Mouse (Mus musculus): ENCODE measurements around the gene Olfr1136. TPM values are rescaled to one million over a fixed set of nuclear protein-coding genes. Genes with fewer than 3 reads are reported as not detected.

Olfr1136 gene
- not detected in 2 replicates for polyA plus RNA-seq (2015; fragmentation: Nextera tagmentation; extraction: Ambion mirVana)

DNA sequence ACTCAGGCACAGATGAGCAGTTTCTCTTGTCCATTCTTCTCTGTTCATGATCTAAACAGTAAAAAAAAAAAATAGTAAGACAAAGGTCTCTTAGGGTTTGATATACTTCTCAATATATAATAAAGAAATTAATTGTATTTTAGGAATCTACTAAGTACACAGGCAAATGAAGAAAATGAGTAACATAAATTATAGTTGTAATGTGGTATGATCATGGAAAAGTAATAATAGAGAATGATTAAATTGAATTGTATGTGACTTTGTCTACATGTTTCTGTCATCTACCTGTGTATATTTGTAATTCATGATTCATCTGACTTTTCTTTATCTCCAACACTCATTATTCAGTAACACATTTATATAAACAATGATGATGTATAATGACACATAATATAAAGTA is at the start of gene Olfr1136:
Gene Olfr1136 (minus strand): TSS at position 101 of the 400 bp plus-strand sequence.
- no peak within 1 kb of the TSS for H3K4me3 ChIP-seq (replicated peaks)
- no peak within 1 kb of the TSS for H3K4me2 ChIP-seq
- H3K9me3 ChIP-seq (replicated peaks) = no peaks in the 10 kb centered on the region
- no peaks in the 10 kb centered on the region for H3K4me1 ChIP-seq
- no peak within 1 kb of the TSS for H3K27ac ChIP-seq
- no peaks in the 10 kb centered on the region for H3K27me3 ChIP-seq
- H3K36me3 ChIP-seq = no peaks in the 10 kb centered on the region
- no peak within 1 kb of the TSS for H3K9ac ChIP-seq
- no peak for ATAC-seq (replicated peaks; ENCODE audit: low FRiP score)

DNA sequence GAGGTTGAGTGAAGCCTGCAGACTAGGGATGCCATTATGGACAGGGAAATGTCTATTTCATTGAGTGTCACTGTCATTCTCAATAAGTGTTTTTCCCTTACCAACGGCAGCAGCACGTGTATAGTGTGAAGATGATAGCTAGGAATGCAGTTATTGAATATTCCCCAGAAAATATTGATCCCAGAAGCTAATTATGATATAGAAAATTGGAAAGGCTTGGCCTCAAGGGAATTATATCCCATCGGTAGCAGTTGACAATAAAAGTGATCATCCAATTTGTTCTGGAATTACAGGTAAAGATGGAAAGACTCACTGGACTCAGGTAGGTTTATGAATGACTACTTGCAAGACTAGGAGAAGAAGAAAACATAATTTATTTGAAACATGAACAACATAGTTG is 49.7 kb upstream of the Olfr1136 start, which contains the start of gene Olfr1140:
Gene Olfr1140 (plus strand): TSS at position 301 of the 400 bp plus-strand sequence.
- Histone ChIP-seq H3K36me3 (no peaks in the 10 kb centered on the region), H3K9ac (no peak within 1 kb of the TSS), H3K4me1 (no peaks in the 10 kb centered on the region), H3K27ac (no peak within 1 kb of the TSS), H3K27me3 (no peaks in the 10 kb centered on the region), H3K4me2 (no peak within 1 kb of the TSS), H3K9me3 (replicated peaks) (no peaks in the 10 kb centered on the region), H3K4me3 (replicated peaks) (no peak within 1 kb of the TSS)
- WGBS = 74% methylated on average over 3 of the region's 3 CpGs
- ATAC-seq (replicated peaks; ENCODE audit: low FRiP score) = no peak

DNA sequence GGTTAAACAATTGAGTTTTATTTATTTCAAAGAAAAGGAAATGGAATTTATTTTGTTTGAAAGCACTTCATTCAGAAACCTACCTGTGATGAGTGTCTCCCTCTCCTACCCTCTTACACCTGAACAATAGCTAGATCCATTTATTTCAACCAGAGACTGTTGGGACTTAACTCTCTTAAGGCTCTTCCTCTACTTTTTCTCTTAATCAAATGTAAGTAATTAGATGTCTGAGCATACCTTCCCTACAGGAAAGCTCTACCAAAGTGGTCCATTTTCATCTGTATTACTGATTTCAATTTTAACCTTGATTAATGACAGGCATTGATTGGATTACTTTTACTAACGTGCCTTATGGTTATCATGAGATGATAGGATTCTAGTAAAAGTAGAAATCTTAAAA is 46.1 kb upstream of the Olfr1136 start, which contains the start of gene Olfr1138:
Gene Olfr1138 (minus strand): TSS at position 101 of the 400 bp plus-strand sequence.
- H3K9ac ChIP-seq = no peak within 1 kb of the TSS
- H3K9me3 ChIP-seq (replicated peaks) = no peaks in the 10 kb centered on the region
- ATAC-seq (replicated peaks; ENCODE audit: low FRiP score) = no peak
- H3K36me3 ChIP-seq = no peaks in the 10 kb centered on the region
- H3K4me3 ChIP-seq (replicated peaks) = no peak within 1 kb of the TSS
- H3K4me1 ChIP-seq = no peaks in the 10 kb centered on the region
- no peak within 1 kb of the TSS for H3K27ac ChIP-seq
- 75% methylated on average over 1 of the region's 1 CpGs for WGBS
- no peaks in the 10 kb centered on the region for H3K27me3 ChIP-seq
- no peak within 1 kb of the TSS for H3K4me2 ChIP-seq

DNA sequence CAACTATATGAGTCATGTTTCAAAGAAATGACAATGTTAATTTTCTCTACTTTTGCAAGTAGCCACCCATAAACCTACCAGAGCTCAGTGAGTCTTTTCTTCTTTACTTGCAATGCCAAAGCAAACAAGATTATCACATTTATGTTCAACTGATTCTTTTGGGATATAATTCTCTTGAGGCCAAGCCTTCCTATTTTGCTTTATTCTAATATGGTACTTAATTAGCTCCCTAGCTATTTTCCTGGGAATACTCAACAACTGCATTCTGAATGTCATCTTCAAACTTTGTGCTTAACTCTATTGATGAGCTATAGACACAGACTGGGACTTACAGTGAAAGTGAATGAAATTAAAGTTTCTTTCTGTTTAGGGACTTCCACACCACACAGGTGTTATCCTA is 19.3 kb upstream of the Olfr1136 start, which contains the start of gene Olfr1137:
Gene Olfr1137 (minus strand): TSS at position 101 of the 400 bp plus-strand sequence.
- no peak within 1 kb of the TSS for H3K9ac ChIP-seq
- H3K4me2 ChIP-seq = no peak within 1 kb of the TSS
- H3K9me3 ChIP-seq (replicated peaks) = no peaks in the 10 kb centered on the region
- no peak within 1 kb of the TSS for H3K4me3 ChIP-seq (replicated peaks)
- no peaks in the 10 kb centered on the region for H3K4me1 ChIP-seq
- no peak within 1 kb of the TSS for H3K27ac ChIP-seq
- no peaks in the 10 kb centered on the region for H3K27me3 ChIP-seq
- H3K36me3 ChIP-seq = no peaks in the 10 kb centered on the region
- ATAC-seq (replicated peaks; ENCODE audit: low FRiP score) = no peak

DNA sequence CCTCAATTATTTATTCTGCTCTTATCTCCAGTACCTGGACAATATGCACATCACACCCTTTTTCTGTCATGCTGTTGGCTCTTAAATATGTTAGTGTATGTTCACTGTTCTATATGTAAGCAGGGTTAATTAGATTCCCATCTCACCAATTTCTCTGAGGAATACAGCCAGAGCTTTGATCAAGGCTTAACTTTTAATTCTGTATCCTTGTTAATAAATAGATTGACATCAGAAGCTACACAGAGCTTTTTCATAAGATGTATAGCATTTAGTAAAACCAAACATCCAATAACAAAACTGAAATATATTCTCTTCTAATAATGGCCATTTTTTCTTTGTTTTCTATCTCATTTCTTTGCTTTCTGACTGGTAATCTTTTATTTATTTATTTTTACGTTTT is 20.2 kb downstream of the Olfr1136 start, which contains the start of gene Olfr1135:
Gene Olfr1135 (minus strand): TSS at position 101 of the 400 bp plus-strand sequence.
- no peaks in the 10 kb centered on the region for H3K27me3 ChIP-seq
- no peak within 1 kb of the TSS for H3K27ac ChIP-seq
- WGBS = 12% methylated on average over 1 of the region's 1 CpGs
- no peak within 1 kb of the TSS for H3K4me3 ChIP-seq (replicated peaks)
- no peaks in the 10 kb centered on the region for H3K9me3 ChIP-seq (replicated peaks)
- no peak within 1 kb of the TSS for H3K4me2 ChIP-seq
- no peak within 1 kb of the TSS for H3K9ac ChIP-seq
- no peaks in the 10 kb centered on the region for H3K36me3 ChIP-seq
- no peaks in the 10 kb centered on the region for H3K4me1 ChIP-seq
- ATAC-seq (replicated peaks; ENCODE audit: low FRiP score) = no peak

DNA sequence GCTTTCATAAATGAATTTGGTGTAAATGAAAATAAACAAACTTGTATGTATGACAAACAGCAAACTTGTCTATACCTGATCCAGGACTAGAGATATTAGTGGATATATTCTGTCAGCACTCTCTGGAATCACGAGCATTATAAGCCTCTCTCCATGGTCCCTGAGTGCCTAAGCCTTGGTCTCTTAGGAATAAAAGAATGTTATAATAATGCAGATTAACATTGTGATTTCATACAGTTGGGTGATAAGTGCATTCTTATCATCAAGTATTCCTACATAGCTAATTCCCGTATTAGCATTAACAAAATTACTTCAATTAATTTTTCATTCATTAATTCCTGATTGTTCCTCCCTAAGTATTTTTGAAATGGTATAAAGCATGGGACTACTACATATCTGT is 35.4 kb downstream of the Olfr1136 start, which contains the start of gene Olfr1134:
Gene Olfr1134 (minus strand): TSS at position 101 of the 400 bp plus-strand sequence.
- Histone ChIP-seq H3K4me1 (no peaks in the 10 kb centered on the region), H3K4me2 (no peak within 1 kb of the TSS), H3K36me3 (no peaks in the 10 kb centered on the region), H3K27me3 (no peaks in the 10 kb centered on the region), H3K27ac (no peak within 1 kb of the TSS), H3K9me3 (replicated peaks) (no peaks in the 10 kb centered on the region), H3K4me3 (replicated peaks) (no peak within 1 kb of the TSS), H3K9ac (no peak within 1 kb of the TSS)
- ATAC-seq (replicated peaks; ENCODE audit: low FRiP score) = no peak
- WGBS = 90% methylated on average over 2 of the region's 2 CpGs

DNA sequence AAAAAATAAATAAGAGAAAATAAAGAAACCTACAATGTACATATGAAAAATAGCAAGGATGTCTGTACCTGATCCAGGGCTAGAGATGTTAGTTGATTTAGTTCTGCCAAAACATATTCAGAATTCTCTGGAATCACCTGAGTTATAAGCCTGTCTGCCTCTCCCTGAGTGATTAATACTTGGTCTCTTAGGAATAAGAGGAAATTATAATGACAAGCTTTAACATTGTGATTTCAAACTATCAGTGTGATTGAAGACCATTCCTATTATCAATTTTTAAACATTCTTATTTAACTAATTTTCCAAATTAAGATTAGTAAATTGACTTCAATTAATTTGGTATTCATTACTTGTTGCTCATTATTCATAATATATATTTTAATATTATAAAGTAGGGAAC is 46.5 kb downstream of the Olfr1136 start, which contains the start of gene Olfr1133:
Gene Olfr1133 (minus strand): TSS at position 101 of the 400 bp plus-strand sequence.
- Histone ChIP-seq H3K27me3 (no peaks in the 10 kb centered on the region), H3K9me3 (replicated peaks) (no peaks in the 10 kb centered on the region), H3K36me3 (no peaks in the 10 kb centered on the region), H3K9ac (no peak within 1 kb of the TSS), H3K27ac (no peak within 1 kb of the TSS), H3K4me1 (no peaks in the 10 kb centered on the region), H3K4me3 (replicated peaks) (no peak within 1 kb of the TSS), H3K4me2 (no peak within 1 kb of the TSS)
- ATAC-seq (replicated peaks; ENCODE audit: low FRiP score) = no peak

Other genes with a start within 250 kb of the Olfr1136 start
- not detected in 2 replicates for gene Olfr1126, start 240.0 kb downstream of the Olfr1136 start, polyA plus RNA-seq (2015; fragmentation: Nextera tagmentation; extraction: Ambion mirVana)
- not detected in 2 replicates for gene Pramel7, start 196.9 kb downstream of the Olfr1136 start, polyA plus RNA-seq (2015; fragmentation: Nextera tagmentation; extraction: Ambion mirVana)
- gene Pramel6, start 187.4 kb downstream of the Olfr1136 start, polyA plus RNA-seq (2015; fragmentation: Nextera tagmentation; extraction: Ambion mirVana) = not detected in 2 replicates
- gene Olfr153, start 162.2 kb downstream of the Olfr1136 start, polyA plus RNA-seq (2015; fragmentation: Nextera tagmentation; extraction: Ambion mirVana) = not detected in 2 replicates
- gene Olfr1128, start 148.4 kb downstream of the Olfr1136 start, polyA plus RNA-seq (2015; fragmentation: Nextera tagmentation; extraction: Ambion mirVana) = not detected in 2 replicates
- gene Olfr1129, start 120.0 kb downstream of the Olfr1136 start, polyA plus RNA-seq (2015; fragmentation: Nextera tagmentation; extraction: Ambion mirVana) = not detected in 2 replicates
- gene Olfr1130, start 87.7 kb downstream of the Olfr1136 start, polyA plus RNA-seq (2015; fragmentation: Nextera tagmentation; extraction: Ambion mirVana) = not detected in 2 replicates
- not detected in 2 replicates for gene Olfr1131, start 66.8 kb downstream of the Olfr1136 start, polyA plus RNA-seq (2015; fragmentation: Nextera tagmentation; extraction: Ambion mirVana)
- gene Olfr1132, start 56.4 kb downstream of the Olfr1136 start, polyA plus RNA-seq (2015; fragmentation: Nextera tagmentation; extraction: Ambion mirVana) = not detected in 2 replicates
- gene Olfr1133, start 46.6 kb downstream of the Olfr1136 start, polyA plus RNA-seq (2015; fragmentation: Nextera tagmentation; extraction: Ambion mirVana) = not detected in 2 replicates
- gene Olfr1134, start 35.5 kb downstream of the Olfr1136 start, polyA plus RNA-seq (2015; fragmentation: Nextera tagmentation; extraction: Ambion mirVana) = not detected in 2 replicates
- not detected in 2 replicates for gene Olfr1135, start 20.3 kb downstream of the Olfr1136 start, polyA plus RNA-seq (2015; fragmentation: Nextera tagmentation; extraction: Ambion mirVana)
- not detected in 2 replicates for gene Olfr1137, start 19.2 kb upstream of the Olfr1136 start, polyA plus RNA-seq (2015; fragmentation: Nextera tagmentation; extraction: Ambion mirVana)
- not detected in 2 replicates for gene Olfr1138, start 46.0 kb upstream of the Olfr1136 start, polyA plus RNA-seq (2015; fragmentation: Nextera tagmentation; extraction: Ambion mirVana)
- gene Olfr1140, start 49.8 kb upstream of the Olfr1136 start, polyA plus RNA-seq (2015; fragmentation: Nextera tagmentation; extraction: Ambion mirVana) = not detected in 2 replicates
- gene Olfr1141, start 60.0 kb upstream of the Olfr1136 start, polyA plus RNA-seq (2015; fragmentation: Nextera tagmentation; extraction: Ambion mirVana) = not detected in 2 replicates
- gene Olfr152, start 85.5 kb upstream of the Olfr1136 start, polyA plus RNA-seq (2015; fragmentation: Nextera tagmentation; extraction: Ambion mirVana) = not detected in 2 replicates
- gene Olfr1143, start 106.6 kb upstream of the Olfr1136 start, polyA plus RNA-seq (2015; fragmentation: Nextera tagmentation; extraction: Ambion mirVana) = not detected in 2 replicates
- gene Olfr1145, start 115.9 kb upstream of the Olfr1136 start, polyA plus RNA-seq (2015; fragmentation: Nextera tagmentation; extraction: Ambion mirVana) = not detected in 2 replicates
- gene Olfr1148, start 136.6 kb upstream of the Olfr1136 start, polyA plus RNA-seq (2015; fragmentation: Nextera tagmentation; extraction: Ambion mirVana) = not detected in 2 replicates
- not detected in 2 replicates for gene Olfr1150-ps1, start 150.0 kb upstream of the Olfr1136 start, polyA plus RNA-seq (2015; fragmentation: Nextera tagmentation; extraction: Ambion mirVana)
- gene Olfr1151, start 161.9 kb upstream of the Olfr1136 start, polyA plus RNA-seq (2015; fragmentation: Nextera tagmentation; extraction: Ambion mirVana) = not detected in 2 replicates
- gene Olfr1152, start 172.5 kb upstream of the Olfr1136 start, polyA plus RNA-seq (2015; fragmentation: Nextera tagmentation; extraction: Ambion mirVana) = not detected in 2 replicates
- not detected in 2 replicates for gene Olfr1153, start 201.0 kb upstream of the Olfr1136 start, polyA plus RNA-seq (2015; fragmentation: Nextera tagmentation; extraction: Ambion mirVana)
- not detected in 2 replicates for gene Olfr1154, start 211.2 kb upstream of the Olfr1136 start, polyA plus RNA-seq (2015; fragmentation: Nextera tagmentation; extraction: Ambion mirVana)